Mouse (Mus musculus) left cerebral cortex, postnatal 10 days (tissue): ENCODE measurements at regions not wholly inside any gene's neighbourhood (a gene's known extent, or its start where the extent isn't known, plus 50 kb on each side); places are given as distances from the start of the nearest gene placed in this dataset.

Source experiments
- DNase-seq, 2 experiments: peaks; one replicate each; pipeline ENCODE4 v3.0.0; 2021 to 2022; ENCODE audit warnings: low spot score in 2 of 2, mixed read lengths in 1 of 2; ENCODE audit errors: extremely low spot score in 1 of 2
- intact Hi-C: fragments of 180-260 bp; cut with DNase I; formaldehyde crosslinking; loops from one replicate; pipeline ENCODE4 v1.15.1; 2025

DNA sequence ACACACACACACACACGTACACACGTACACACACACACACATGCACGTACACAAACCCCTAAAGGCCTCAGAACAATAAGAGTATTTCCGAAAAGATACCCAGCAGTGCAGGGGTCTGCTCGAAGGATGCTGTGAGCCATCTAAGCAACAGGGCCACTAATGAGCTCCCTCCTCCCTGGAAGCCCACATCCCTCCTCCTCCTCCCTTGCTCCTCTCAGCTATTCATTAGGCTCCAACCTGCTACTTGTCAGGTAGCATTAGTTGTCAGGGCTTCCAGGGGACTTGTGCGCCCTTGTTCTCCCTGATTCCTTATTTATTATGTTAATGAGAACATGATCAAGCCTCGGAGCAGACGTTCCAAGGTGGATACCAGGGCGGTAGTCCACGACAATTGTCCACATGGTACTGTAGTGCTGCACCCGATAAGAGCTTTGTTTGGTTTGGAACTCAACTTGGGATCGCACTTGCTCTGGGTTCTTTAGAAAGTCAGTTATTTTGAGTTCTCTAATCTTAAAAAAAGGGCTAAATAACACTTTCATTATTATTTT is 159.8 kb downstream of the Evx1 start:
- intact Hi-C loops, result no loop called here

DNA sequence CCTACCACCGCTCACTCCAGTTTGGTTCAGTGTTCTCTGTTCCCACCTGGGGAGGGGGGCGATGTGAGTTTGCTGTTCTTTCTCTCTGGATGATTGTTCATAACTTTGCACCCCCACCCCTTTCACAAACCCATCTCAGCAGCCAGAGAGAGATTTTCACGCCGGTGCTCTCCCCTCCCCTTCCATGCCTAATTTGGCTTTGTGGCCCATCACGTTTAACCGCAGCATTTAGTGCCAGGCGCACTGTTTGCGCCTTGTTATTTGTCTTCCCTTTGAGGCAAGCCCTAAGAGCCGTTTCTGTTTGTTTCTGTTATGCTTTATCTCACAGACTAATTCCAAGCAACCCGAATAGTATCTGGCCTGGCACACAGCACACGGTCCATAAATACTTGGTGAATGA is 160.6 kb downstream of the Evx1 start:
- DNase-seq, result no peak
- intact Hi-C loops, result no loop called here

More for the DNA sequence above, 159.8 kb downstream of the Evx1 start:
- no peak for DNase-seq

DNA sequence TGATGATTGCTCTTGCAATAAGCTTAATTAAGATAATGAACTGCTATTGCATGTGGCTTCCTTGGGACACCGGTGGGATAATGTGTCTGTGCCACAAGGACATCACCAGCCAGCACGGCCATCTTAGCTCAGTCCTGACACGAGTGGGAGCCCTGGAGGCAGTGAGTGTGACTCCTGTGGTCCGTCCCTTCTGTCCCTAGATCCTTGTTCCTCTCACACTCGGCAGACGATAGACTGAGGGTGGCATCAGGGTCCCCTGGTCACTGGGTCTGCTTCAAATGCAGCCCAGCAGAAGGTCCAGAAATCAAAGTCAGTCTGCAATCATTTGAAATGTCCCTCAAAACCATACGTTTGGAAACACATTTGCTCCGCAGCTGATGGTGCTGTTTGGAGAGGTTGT is 162.4 kb downstream of the Evx1 start:
- no peak for DNase-seq
- intact Hi-C loops, result no loop called here

DNA sequence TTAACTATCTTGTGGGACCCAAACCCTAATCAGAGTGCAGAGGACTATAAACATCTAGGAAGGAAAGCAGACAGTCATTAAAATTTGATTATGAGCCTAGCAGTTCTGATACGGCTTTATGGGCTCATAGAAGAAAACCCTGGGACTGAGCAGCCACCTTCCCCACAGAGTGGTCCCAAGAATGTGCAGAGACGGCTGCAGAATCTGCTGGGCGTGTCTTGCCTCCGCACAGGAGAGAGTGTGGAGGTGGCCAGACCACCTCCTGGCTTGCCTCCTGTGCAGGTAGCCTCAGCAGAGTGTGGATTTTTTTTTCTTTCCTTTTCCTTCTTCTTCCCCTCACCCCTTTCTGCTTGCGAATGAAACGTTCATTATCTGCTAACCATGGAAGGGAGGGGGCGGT is 163.3 kb downstream of the Hibadh start:
- intact Hi-C loops, result no loop called here
- DNase-seq, result no peak

DNA sequence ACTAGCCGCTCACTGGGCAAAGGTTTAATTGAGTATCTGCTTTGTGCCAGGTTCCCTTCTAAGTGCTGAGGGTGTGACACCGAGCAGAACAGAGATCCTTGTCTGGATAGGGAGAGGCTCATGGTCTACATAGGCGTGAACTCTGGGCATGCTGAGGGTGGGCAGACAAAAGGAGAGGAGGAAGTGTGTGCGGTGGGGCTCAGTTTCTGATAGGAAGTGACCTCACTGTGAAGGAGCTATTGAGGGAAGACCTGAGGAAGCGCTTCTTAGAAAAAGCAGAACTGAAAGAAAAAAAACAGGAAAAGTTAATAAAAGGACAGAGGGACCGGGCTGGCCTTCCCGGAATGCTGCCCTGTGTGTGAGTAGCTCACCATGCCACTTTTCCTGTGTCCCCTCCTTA is 162.8 kb downstream of the Hibadh start:
- DNase-seq, result no peak
- intact Hi-C loops, result no loop called here

DNA sequence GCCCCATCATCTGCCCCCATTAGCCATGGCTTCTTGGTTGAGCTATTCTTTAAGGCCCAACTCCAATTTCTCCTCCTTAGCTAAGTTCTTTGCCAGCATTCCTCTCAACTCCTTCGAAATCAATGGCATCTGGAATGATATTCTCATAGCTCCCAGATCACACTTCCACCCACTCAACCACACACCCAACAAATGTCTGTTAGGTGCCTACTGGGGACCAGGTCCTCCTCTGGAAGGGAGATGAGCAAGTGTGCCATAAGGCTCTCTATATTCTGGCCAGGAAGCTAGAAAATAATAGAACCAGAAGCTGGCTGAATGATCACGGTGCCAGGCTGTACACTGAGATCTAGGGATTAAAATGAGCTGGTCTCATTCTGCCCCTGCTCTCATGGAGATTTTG is 161.6 kb downstream of the Hibadh start:
- intact Hi-C loops, result no loop called here
- DNase-seq, result no peak

DNA sequence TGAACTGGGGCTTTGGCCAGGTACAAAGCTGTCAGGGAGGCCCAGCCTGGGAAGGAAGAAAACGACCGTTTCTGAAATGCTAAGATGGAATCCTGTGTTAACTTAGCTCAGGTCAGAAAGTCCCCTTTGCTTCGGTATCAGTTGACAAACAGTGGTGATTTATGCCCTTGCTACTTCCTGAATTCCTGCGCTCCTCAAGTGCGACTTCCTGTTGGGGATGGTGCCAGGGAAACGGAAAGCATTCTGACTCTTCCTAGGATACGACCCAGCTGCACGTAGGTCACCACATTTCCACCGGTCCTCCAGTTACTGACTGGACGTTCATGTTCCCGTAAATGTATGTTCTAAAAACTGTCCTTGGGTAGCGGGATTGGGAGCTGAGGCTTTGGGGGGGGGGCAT is 161.0 kb downstream of the Hibadh start:
- no peak for DNase-seq
- intact Hi-C loops, result no loop called here

DNA sequence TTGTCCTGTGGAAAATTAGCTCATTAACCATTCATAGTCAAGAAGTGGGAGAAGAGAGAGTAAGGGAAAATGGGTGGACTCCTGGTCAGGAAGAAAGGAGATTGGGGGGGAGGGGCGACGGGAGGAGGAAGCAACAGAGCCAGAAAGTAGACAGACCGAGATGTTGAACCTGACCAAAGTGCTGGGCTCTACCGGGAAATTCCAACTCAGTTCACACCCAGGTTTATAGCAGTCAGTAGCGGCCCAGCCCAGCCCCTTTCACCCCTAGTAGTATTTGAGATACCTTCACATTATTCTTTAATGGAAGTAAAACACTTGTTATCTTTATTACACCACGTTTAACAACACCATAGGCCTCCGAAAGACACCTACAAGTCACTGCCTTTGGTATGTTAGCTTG is 158.2 kb downstream of the Hibadh start:
- intact Hi-C loops, result no loop called here
- no peak for DNase-seq

DNA sequence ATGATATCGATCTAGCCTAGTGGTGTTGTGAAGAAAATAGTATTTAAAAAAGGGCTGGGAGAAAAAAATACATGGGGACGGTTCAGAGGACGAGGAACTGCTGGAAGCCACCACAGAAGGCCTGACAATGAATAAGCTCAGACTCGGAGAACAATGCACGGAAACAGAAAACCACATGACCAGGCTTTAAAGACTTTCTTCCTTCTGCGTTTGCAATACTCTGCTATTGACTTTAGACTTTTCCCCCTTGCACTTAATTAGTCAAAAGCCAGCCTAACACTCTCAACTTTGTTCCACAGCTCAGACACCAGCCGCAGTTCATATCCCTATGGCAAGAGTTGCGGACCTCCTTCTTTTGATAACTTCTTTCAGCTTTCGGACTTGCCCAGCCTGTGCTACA is 154.0 kb downstream of the Hibadh start:
- no peak for DNase-seq
- intact Hi-C loops, result no loop called here

DNA sequence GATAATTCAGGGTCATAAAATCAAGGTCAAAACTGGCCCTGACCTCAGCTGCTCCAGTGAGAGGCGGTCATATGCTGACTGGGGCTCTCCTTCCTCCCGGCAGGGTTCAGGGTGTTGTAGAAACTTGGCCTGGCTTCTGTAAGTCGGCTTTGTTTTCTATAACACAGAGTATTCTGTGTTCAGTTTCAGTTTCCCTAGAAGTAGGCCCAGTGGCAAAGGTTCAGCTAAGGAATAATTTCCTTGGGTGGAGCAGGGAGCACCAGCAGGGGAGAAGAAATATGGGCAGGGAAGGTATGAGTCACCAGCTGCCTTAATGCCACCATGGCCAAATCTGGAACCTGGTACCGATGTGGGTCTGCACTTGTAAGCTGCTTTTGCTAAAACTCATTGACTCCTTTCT is 153.5 kb downstream of the Hibadh start:
- intact Hi-C loops, result no loop called here

DNA sequence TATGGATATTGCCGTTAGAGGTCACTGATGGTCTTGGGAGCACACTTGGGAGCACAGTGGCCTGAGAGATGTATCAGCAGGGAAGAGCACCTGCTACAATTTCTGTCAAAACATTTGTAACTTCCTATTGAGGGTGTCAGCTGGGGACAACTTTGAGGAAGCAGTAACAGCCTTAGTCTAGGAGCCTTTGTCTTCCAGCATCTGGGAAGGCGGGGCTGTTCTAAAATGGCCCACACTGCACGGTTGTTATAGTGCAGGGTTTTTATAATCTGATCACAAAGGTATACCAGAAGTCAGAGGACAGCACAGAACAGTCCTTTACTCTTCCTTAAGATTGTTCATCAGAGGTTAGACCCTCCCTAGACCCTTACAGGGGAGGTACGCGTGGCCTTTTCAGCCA is 152.3 kb downstream of the Hibadh start:
- no peak for DNase-seq
- intact Hi-C loops, result no loop called here

More for the DNA sequence above, 153.5 kb downstream of the Hibadh start:
- DNase-seq, result no peak

DNA sequence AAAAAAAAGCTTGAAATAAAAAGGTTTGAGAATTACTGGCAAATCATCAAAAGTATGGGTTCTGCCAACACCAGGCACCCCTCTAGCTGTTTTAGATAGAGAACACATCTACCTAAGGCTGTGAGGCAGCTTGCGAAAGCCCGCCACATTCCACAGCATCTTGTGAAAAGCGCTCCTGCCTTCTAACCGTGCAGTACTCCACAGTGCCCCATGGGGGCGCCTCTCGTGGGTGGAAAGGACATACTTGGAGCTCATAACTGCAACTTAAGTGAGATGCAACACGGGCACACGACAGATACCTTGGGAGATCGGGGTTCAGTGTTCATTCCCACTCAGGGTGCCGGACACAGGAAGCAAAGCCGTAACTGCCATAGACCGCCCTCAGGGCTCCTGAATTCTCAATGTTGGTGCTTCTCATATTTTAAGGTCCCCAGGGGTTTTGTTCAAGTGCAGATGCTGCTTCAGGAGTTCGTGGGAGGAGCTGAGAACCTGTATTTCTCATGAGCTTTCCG is 149.9 kb downstream of the Hibadh start:
- no peak for DNase-seq
- intact Hi-C loops, result no loop called here

DNA sequence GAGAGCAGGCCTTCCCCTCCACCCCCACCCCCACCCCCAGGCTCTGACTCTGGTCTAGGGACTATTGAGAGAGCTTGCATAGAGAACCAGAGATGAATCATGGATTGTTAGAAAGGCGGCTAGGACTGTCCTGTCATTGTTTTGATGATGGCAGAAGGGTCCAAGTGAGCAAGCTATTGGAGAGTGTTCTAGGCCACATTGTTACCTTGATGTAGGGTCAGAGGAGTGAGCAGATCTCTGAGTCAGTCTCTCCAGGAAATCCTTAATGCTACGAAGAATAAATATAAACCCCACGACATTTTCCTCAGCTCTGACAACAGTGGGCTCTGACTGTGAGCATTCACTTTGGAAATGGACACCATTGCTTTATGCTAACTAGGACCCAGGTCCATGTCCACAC is 144.9 kb downstream of the Hibadh start:
- intact Hi-C loops, result no loop called here
- no peak for DNase-seq

DNA sequence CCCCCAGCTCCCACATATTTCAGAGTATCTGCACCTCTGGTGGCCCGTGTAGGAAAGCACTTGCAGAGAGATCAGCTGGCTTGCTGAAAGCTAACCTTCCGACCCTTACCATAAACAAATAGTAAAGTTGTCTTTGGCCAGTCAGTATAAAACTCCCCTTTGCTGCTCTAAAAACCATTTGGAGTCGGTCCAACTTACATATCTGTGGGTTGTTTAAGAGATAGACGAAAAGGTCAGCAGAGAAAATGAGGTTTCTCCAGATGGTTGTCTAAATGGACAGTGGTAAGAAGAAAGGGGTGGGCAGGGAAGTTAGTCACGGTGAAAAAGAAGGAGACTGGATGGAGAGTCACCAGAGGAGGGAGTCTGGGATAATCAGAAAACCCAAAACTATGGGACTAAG is 144.3 kb downstream of the Hibadh start:
- intact Hi-C loops, result no loop called here
- no peak for DNase-seq
